Mouse (Mus musculus) erythroblast, embryonic 14.5 days (primary cell): Measurements from ENCODE around the gene Sgms1.

Experiments
- GATA1 ChIP-seq: IDR thresholded peaks from 2 replicates; pipeline ENCODE4 v1.6.1; 2012; ENCODE audit warnings: low read length, inconsistent platforms, mixed read lengths
- TAL1 ChIP-seq: IDR thresholded peaks from 3 replicates; pipeline ENCODE4 v1.6.1; 2012; ENCODE audit warnings: low read length, inconsistent platforms, mixed read lengths

DNA sequence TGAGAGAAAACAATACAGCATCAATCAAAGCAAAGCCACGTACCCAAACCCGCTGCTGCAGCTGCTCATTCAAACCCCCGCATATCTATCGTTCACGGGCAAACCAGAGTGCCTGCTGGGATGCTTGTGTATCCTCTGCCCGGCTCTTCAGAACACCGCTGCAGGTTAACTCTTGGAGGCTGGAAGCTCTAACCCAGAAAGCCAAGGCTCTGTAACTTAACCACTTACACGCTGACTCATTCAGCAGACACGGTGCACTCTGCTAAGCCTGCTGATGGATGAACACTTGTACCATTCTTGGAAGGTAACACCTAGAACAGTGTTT, 286.6 kb downstream of the Sgms1 start:
- no peak for TF ChIP-seq GATA1
- no peak for TF ChIP-seq TAL1
